Mouse (Mus musculus) cerebellum, adult 8-10 months (tissue): ENCODE measurements at regions not wholly inside any gene's neighbourhood (a gene's known extent, or its start where the extent isn't known, plus 50 kb on each side); places are given as distances from the start of the nearest gene placed in this dataset.

Source experiments
- DNase-seq: peaks from one replicate; pipeline ENCODE4 v3.0.0; 2022

- DNase-seq = peak; percentile 65
Observed at GRCm38 (mm10) chr5:115790436-115790835, 54.6 kb upstream of the Cit start.
